Mouse (Mus musculus) liver, embryonic 12.5 days (tissue): ENCODE data around the gene Arsg. TPM values are rescaled to one million over a fixed set of nuclear protein-coding genes. Genes with fewer than 3 reads are reported as not detected.
"Not testable (repeated sequence)": the region's sequence is repeated elsewhere in the genome, so short reads cannot be mapped to it uniquely, and the experiment has no call there.

ENCODE experiments used
- ATAC-seq: fragments of 200-750 bp; cut with Nextera tagmentation; 2 replicates; pipeline ENCODE4 v1.8.0; 2017; ENCODE audit warnings: moderate number of reproducible peaks, mild to moderate bottlenecking, moderate library complexity
- H3K27ac ChIP-seq: fragments of 300-500 bp; sonication (generic); 2 replicates; pipeline ENCODE4 v1.5.1; 2016; ENCODE audit warnings: mild to moderate bottlenecking
- H3K27me3 ChIP-seq: fragments of 300-500 bp; sonication (generic); replicated peaks from 2 replicates; pipeline ENCODE4 v1.6.1; 2016; ENCODE audit warnings: mild to moderate bottlenecking, moderate library complexity
- H3K36me3 ChIP-seq: fragments of 300-500 bp; sonication (generic); 2 replicates; pipeline ENCODE4 v1.6.1; 2016; ENCODE audit warnings: mild to moderate bottlenecking, moderate library complexity
- H3K4me1 ChIP-seq: fragments of 300-500 bp; sonication (generic); 2 replicates; pipeline ENCODE4 v1.6.1; 2016
- H3K4me2 ChIP-seq: fragments of 300-500 bp; sonication (generic); 2 replicates; pipeline ENCODE4 v1.6.1; 2016; ENCODE audit warnings: mild to moderate bottlenecking, moderate library complexity
- H3K4me3 ChIP-seq: fragments of 300-500 bp; sonication (generic); 2 replicates; pipeline ENCODE4 v1.5.1; 2016; ENCODE audit warnings: mild to moderate bottlenecking, moderate library complexity
- H3K9ac ChIP-seq: fragments of 300-500 bp; sonication (generic); 2 replicates; pipeline ENCODE4 v1.6.1; 2016; ENCODE audit warnings: mild to moderate bottlenecking, moderate library complexity
- H3K9me3 ChIP-seq: fragments of 300-500 bp; sonication (generic); replicated peaks from 2 replicates; pipeline ENCODE4 v1.6.1; 2016; ENCODE audit warnings: mild to moderate bottlenecking, moderate library complexity
- WGBS: fragments of 180-500 bp; shearing (Covaris S2); methylation state at CpG from one replicate; pipeline ENCODE4 v1.1.7; 2016; ENCODE audit not compliant: insufficient replicate concordance; 5-methylcytosine and 5-hydroxymethylcytosine counted together
- microRNA-seq: library from miRNA; unstranded; fragments of <30 nt; microRNA quantifications from one replicate; pipeline ENCODE4, GENCODE M21; 2017
- polyA plus RNA-seq: library from polyadenylated mRNA; unstranded; fragments of >200 nt; fragmentation: Nextera tagmentation; extraction: Ambion mirVana; gene quantifications from 2 replicates; pipeline ENCODE4 v1.2.1, GENCODE M21; 2016

The Arsg gene
- polyA plus RNA-seq, 1 experiment from 2014 or later = 3.7 TPM

DNA sequence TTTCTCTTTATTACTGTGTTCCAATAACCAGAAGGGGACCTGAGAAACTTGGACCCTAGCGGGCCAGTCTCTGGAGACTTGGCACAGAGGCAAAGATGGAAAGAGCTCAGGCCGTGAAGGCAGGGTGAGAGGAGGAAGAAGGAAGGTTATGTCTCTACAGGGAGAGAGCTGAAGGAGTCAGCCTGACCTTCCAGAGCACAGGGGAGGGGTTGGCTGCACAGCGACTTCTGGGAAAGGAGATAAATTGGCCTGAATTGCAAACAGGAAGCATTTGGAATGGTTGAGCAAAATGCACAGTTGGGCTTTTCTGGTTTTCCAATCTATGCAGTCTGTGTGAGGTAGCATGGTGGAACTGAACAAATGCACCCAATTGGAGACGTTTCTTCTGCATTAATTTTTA is 143.6 kb downstream of the Arsg start:
- H3K9me3 ChIP-seq = no peaks in the 10 kb centered on the region
- peak overlapping the region; percentile 88 for H3K4me2 ChIP-seq
- WGBS = 33% methylated on average over 4 of the region's 4 CpGs
- H3K9ac ChIP-seq = peak overlapping the region; percentile 58
- H3K4me1 ChIP-seq = peaks cover 77% of the 10 kb centered on the region
- H3K27ac ChIP-seq = peak overlapping the region; percentile 99
- ATAC-seq = peak; percentile 25; the same call in 1 of the 2 replicates
- H3K4me3 ChIP-seq = peak overlapping the region; percentile 77
- no peaks in the 10 kb centered on the region for H3K36me3 ChIP-seq
- H3K27me3 ChIP-seq = no peaks in the 10 kb centered on the region

DNA sequence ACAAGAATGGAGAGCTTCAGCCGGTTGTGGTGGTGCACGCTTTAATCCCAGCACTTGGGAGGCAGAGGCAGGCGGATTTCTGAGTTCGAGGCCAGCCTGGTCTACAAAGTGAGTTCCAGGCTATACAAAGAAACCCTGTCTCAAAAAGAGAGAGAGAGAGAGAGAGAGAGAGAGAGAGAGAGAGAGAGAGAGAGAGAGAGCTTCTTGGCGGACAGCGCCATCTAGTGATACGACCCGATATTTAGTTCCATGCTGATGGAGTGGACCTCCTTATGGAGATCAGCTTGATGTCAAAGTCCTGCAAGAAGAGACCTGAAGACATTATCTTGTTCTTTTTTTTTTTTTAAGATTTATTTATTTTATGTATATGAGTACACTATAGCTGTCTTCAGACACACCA is 145.9 kb downstream of the Arsg start:
- H3K4me3 ChIP-seq, H3K4me2 ChIP-seq, H3K27me3 ChIP-seq: not testable (repeated sequence)

DNA sequence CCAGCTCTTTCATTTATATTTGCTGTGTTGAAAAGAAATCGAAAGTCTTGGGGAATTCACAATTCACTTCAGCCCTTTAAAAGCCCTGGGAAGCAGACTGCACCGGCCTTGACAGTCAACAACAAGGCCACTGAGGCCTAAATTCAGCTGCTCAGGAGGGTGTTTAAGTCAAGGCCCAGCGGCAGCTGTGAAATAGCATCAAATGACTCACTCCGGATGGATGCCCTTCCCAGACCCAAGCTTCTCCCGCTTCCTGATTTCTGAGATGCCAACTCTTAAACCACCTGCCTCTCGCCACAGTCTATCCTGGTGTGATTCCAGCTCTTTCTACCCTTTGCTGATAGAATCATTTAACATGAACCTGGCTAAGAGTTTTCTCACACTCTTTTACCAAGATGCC is 147.2 kb downstream of the Arsg start:
- Histone ChIP-seq H3K4me1 (peaks cover 57% of the 10 kb centered on the region), H3K4me3 (no peak overlapping the region), H3K27me3 (no peaks in the 10 kb centered on the region), H3K9ac (no peak overlapping the region), H3K9me3 (peaks cover 6% of the 10 kb centered on the region; the same call in 1 of the 2 replicates), H3K36me3 (no peaks in the 10 kb centered on the region), H3K4me2 (no peak overlapping the region), H3K27ac (no peak overlapping the region; the same call in 1 of the 2 replicates)
- ATAC-seq = no peak
- WGBS = 79% methylated on average over 6 of the region's 6 CpGs

More for the DNA sequence above, 145.9 kb downstream of the Arsg start:
- peak overlapping the region; percentile 99; the same call in 1 of the 2 replicates for H3K27ac ChIP-seq
- not testable (repeated sequence) for H3K9me3 ChIP-seq, H3K36me3 ChIP-seq, ATAC-seq, H3K9ac ChIP-seq
- WGBS = 14% methylated on average over 8 of the region's 8 CpGs
- H3K4me1 ChIP-seq = peaks cover 68% of the 10 kb centered on the region

DNA sequence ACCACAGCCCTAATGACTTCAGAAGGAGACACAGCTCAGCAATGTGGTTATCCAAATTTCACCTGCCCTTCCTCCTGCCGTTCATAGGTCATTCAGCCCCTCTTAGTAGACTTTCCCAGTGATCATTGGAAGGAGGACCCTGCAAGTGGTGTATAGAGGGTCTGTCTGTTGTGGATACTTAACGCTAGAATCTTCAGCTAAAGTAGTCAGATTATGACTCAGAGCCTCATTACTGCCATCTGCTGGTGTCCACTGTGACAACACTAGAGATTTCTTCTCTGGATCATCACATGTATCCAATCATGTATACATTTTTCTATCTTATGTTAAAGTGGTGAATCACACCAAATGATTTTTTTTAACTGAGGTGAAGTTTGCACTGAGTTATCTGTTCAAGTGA is 148.0 kb downstream of the Arsg start:
- Histone ChIP-seq H3K27ac (no peak overlapping the region), H3K4me3 (no peak overlapping the region), H3K27me3 (no peaks in the 10 kb centered on the region), H3K4me2 (no peak overlapping the region), H3K36me3 (no peaks in the 10 kb centered on the region), H3K9ac (no peak overlapping the region), H3K4me1 (peaks cover 48% of the 10 kb centered on the region), H3K9me3 (peaks cover 6% of the 10 kb centered on the region; the same call in 1 of the 2 replicates)
- no peak for ATAC-seq
- WGBS = 7% methylated on average over 2 of the region's 2 CpGs

DNA sequence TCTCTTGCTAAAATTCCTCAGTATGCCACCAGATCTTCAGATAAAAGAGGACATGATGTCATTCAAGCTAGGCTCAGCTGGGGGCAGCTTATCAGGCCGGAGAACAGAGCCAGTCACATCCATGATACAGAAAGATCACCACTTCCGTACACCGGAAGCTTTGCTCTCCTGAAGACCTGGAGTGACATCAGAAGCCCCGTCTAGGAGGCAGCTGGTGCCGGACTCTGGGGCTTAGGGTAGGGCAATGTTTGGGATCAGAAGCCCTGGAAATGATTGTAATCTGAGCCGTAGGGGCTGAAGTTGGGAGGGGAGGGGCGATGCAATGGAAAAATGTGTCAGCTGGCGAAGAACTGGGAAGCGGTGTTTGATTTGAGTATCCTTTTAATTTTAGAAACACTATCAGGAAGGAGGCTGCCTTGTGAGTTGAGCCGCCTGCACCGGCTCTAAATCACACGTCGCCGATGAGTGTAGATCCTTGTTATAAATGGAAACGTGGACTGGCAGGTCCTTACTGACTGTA is 149.4 kb downstream of the Arsg start:
- WGBS = 17% methylated on average over 15 of the region's 15 CpGs
- no peak overlapping the region for H3K27ac ChIP-seq
- H3K36me3 ChIP-seq = no peaks in the 10 kb centered on the region
- H3K9me3 ChIP-seq = peaks cover 6% of the 10 kb centered on the region; the same call in 1 of the 2 replicates
- H3K4me2 ChIP-seq = peak overlapping the region; percentile 64
- peak overlapping the region; percentile 31 for H3K4me3 ChIP-seq
- peaks cover 41% of the 10 kb centered on the region for H3K4me1 ChIP-seq
- H3K27me3 ChIP-seq = no peaks in the 10 kb centered on the region
- peak overlapping the region; percentile 32; the same call in 1 of the 2 replicates for H3K9ac ChIP-seq
- ATAC-seq = peak; percentile 48; the same call in 1 of the 2 replicates

Small RNAs within 50 kb of the gene (microRNA-seq; reads per million reads assigned to microRNA genes)
- not detected for gene Gm25540

Other genes starting within 250 kb of the Arsg start
- gene Rgs9, start 175.2 kb upstream of the Arsg start, polyA plus RNA-seq = 0.10 and 0.13 TPM in 2 replicates
- gene Gna13, start 110.5 kb upstream of the Arsg start, polyA plus RNA-seq = 18.0 and 19.4 TPM in 2 replicates
- not detected in 2 replicates for gene 9930022D16Rik, start 59.5 kb upstream of the Arsg start, polyA plus RNA-seq
- gene Amz2, start 47.4 kb upstream of the Arsg start, polyA plus RNA-seq = 15.6 and 17.8 TPM in 2 replicates
- 51.5 and 53.7 TPM in 2 replicates for gene Slc16a6, start 224 bp downstream of the Arsg start, polyA plus RNA-seq
- 31.7 and 33.5 TPM in 2 replicates for gene Wipi1, start 138.6 kb downstream of the Arsg start, polyA plus RNA-seq
- 165 and 171 TPM in 2 replicates for gene Prkar1a, start 176.0 kb downstream of the Arsg start, polyA plus RNA-seq
- 4.7 and 4.9 TPM in 2 replicates for gene Fam20a, start 248.9 kb downstream of the Arsg start, polyA plus RNA-seq